Mouse (Mus musculus): ENCODE results near the gene Rnf207.

Rnf207 gene

GRCm38 (mm10) chr4:152332952-152333351, 14.2 kb upstream of the Rnf207 start:
- in situ Hi-C loops (cut with MboI, MseI): no loop called here

DNA sequence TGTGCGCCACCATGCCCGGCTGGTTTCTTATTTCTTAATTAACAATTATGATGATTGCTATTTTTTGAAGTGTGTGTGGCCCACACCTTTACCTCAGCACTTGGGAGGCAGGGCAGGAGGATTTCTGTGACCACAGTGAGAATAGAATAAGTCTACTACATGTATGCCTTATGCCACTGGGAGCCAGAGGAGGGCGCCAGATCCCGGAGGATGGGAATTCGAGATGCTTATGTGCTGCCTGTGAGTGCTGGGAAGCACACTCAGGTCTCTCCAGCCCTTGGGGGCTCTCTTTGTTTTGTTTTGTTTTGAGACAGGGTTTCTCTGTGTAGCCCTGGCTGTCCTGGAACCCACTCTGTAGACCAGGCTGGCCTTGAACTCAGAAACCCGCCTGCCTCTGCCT, 9.9 kb upstream of the Rnf207 start:
- in situ Hi-C loops (cut with MboI, MseI): no loop called here

GRCm38 (mm10) chr4:152326543-152326942, 7.8 kb upstream of the Rnf207 start:
- in situ Hi-C loops (cut with MboI, MseI): no loop called here

- in situ Hi-C loops (cut with MboI, MseI): no loop called here
Observed at GRCm38 (mm10) chr4:152325574-152326411, 7.0 kb upstream of the Rnf207 start, which contains the start of gene Rpl22. TSS of gene Rpl22 (plus strand) at chr4:152325742.

- in situ Hi-C loops (cut with MboI, MseI): no loop called here
Observed at GRCm38 (mm10) chr4:152324641-152325562, 6.1 kb upstream of the Rnf207 start.

- in situ Hi-C loops (cut with MboI, MseI): no loop called here
Observed at GRCm38 (mm10) chr4:152321464-152321863, 2.7 kb upstream of the Rnf207 start.

DNA sequence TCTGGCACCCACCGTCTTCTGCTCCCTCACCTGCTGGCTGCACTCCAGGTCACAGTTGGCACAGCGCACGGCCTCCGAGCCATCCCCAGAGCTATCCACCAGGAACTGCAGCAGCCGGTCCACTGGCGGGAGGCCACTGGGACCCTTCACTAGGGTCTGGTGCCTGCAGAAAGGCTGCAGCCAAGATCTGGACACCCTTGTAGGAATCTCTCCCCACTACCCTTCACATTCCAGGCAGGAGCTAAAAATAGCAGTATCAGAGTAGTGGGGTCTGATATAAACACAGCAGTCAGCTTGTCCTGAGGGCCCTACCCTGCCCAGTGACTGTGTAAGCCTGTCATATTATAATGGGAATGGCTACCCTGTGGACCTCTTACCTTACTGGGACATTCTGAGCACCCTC, 1.2 kb downstream of the Rnf207 start:
- in situ Hi-C loops (cut with MboI, MseI): no loop called here

- in situ Hi-C loops (cut with MboI, MseI): no loop called here
Observed at GRCm38 (mm10) chr4:152315498-152316213, 3.1 kb downstream of the Rnf207 start.

- in situ Hi-C loops (cut with MboI, MseI): no loop called here
Observed at GRCm38 (mm10) chr4:152313934-152314333, 4.9 kb downstream of the Rnf207 start.

- in situ Hi-C loops (cut with MboI, MseI): no loop called here
Observed at GRCm38 (mm10) chr4:152313211-152313632, 5.6 kb downstream of the Rnf207 start.

GRCm38 (mm10) chr4:152312186-152312585, 6.6 kb downstream of the Rnf207 start:
- in situ Hi-C loops (cut with MboI, MseI): no loop called here

DNA sequence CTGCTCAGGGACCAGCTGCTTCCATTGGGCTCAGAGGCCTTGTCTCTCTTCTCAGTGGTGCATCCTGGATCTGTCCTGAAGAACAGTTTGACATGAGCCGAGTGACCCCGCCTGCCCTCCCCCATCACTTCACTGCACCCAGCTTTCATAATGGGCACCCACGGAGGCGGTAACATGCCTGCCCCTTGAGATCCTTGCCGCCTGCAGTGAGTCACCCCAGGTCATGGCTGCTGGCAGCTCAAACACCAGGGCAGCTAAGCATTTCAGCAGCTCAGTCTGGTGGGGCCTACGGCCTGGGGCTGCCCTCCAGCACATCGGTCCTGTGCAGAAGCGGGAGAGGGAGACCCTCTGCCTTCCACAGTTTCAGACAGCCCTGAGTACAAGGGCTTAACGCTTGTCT, 11.3 kb downstream of the Rnf207 start:
- in situ Hi-C loops (cut with MboI, MseI): no loop called here

DNA sequence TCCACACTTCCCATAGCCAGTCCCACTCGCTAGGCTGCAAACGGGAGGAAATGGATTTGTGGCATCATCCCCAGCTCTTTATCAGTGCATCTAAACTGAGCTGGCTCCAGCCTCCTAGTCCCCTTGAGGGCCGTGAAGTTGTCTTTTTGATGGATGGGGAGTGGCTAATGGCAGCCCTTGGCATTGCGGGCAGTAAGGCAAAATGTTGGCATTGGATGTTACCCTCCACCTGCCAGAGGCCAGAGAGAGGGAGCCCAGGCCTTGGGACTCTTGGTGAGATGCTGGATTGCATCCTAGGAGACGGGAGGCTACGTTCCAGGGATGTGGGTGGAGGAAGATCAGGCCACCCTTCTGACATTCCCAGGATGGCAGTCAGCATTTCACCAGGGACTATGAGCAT, 12.8 kb downstream of the Rnf207 start:
- in situ Hi-C loops (cut with MboI, MseI): no loop called here

- in situ Hi-C loops (cut with MboI, MseI): no loop called here
Observed at GRCm38 (mm10) chr4:152304685-152305084, 14.1 kb downstream of the Rnf207 start.

- in situ Hi-C loops (cut with MboI, MseI): no loop called here
Observed at GRCm38 (mm10) chr4:152303172-152303571, 15.6 kb downstream of the Rnf207 start.

DNA sequence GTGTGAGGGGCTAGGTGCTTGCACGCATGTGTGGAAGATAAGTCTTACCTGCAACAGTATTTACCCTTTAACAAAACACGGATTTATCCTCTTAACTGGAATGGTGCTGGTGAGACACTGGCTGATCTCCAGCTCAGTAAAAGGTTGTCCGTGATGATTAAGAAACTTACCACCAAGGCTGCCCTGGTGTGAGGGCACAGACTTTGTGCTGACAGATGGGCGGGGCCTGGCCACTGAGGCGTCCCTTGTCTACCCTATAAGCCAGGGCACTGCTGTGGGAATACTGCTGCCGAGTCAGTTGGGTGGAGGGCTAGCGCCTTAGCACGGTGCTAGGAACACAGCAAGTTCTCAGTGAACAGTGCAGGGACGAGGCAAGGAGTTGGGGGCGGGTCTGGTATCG, 16.8 kb downstream of the Rnf207 start:
- in situ Hi-C loops (cut with MboI, MseI): no loop called here

DNA sequence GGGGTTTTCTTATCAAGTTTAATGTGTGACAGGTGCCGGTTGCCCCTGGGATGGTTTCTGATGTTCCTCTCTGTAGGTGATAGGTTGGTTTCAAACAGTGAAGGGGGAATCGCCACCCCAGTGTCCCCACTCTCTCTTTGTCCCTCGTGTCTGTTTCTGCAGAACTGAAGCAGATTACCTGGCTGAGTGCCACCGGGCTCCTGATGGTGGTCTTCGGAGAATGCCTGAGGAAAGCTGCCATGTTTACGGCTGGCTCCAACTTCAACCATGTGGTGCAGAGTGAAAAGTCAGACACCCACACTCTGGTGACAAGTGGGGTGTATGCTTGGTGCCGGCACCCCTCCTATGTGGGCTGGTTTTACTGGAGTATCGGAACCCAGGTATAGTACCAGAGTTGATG, 18.4 kb downstream of the Rnf207 start:
- in situ Hi-C loops (cut with MboI, MseI): no loop called here

DNA sequence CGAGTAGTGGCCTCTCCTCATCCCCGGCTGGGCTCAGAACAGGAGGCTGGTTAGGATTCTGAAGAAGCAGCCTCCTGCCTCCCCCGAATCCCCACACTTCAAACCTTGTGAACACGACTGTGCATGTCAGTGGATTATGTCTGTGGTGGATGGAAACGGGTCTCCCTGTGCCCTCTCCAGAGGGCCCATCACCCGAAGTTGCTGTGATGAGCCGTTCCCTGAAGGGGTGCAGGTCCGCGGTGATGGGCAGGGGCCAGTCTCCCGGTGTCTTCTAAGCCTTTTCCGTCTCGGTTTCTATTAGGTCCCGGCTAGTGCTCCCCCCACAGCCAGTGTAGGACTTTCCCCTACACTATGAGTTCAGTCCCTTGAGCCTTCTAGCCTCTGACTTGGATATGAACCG, 20.0 kb downstream of the Rnf207 start:
- in situ Hi-C loops (cut with MboI, MseI): loop anchor here (10.0 kb wide), 1 partner anchor 364 kb away; the partner anchor contains the start of gene Dnajc11

GRCm38 (mm10) chr4:152296874-152297861, 21.6 kb downstream of the Rnf207 start, which contains the start of gene Icmt:
TSS of gene Icmt (plus strand) at chr4:152297227.
- in situ Hi-C loops (cut with MboI, MseI): loop anchor here (10.0 kb wide), 1 partner anchor 362 kb away; the partner anchor contains the start of gene Dnajc11

GRCm38 (mm10) chr4:152296371-152296770, 22.4 kb downstream of the Rnf207 start:
- in situ Hi-C loops (cut with MboI, MseI): loop anchor here (10.0 kb wide), 1 partner anchor 362 kb away; the partner anchor contains the start of gene Dnajc11

All from T-helper 2 cell (primary cell).